Mouse (Mus musculus): Measurements from ENCODE around the gene Tmem274. TPM values are rescaled to one million over a fixed set of nuclear protein-coding genes. Genes with fewer than 3 reads are reported as not detected.
"Not testable (repeated sequence)": the region's sequence is repeated elsewhere in the genome, so short reads cannot be mapped to it uniquely, and the experiment has no call there.

Gene Tmem274
- polyA plus RNA-seq, 1 experiment from 2014 or later = 0.37 TPM

DNA sequence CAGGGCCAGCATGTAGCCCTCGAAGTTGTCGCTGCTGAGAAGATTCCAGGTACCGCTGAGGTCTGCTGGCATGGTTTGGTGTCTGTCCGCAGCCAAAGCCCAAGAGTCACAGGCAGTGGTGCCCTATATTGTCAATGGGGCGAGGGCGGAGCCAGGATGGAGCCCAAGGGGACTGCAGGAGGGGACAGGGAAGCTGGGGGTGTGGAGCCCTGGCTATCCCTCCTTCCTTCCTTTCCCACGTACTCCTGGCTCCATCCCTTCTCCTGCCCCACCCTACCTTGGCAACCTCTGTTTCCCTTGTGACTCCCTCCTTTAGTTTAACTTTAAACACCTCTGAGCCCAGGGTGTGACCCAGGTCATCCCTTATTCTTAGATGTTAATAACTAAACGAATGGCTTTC is 22.3 kb upstream of the Tmem274 start, which contains the start of gene Rbp7:
TSS of gene Rbp7 (minus strand) at position 100 of the 400 bp plus-strand sequence.
- Histone ChIP-seq H3K4me3 (no peak within 1 kb of the TSS), H3K9me3 (no peaks in the 10 kb centered on the region), H3K27me3 (no peaks in the 10 kb centered on the region), H3K27ac (no peak within 1 kb of the TSS), H3K4me1 (no peaks in the 10 kb centered on the region), H3K4me2 (no peak within 1 kb of the TSS), H3K36me3 (no peaks in the 10 kb centered on the region), H3K9ac (no peak within 1 kb of the TSS)
- no peak for ATAC-seq (ENCODE audit: insufficient number of reproducible peaks, insufficient read depth, low FRiP score, low TSS enrichment, low read depth)
- WGBS = 53% methylated on average over 8 of the region's 8 CpGs

DNA sequence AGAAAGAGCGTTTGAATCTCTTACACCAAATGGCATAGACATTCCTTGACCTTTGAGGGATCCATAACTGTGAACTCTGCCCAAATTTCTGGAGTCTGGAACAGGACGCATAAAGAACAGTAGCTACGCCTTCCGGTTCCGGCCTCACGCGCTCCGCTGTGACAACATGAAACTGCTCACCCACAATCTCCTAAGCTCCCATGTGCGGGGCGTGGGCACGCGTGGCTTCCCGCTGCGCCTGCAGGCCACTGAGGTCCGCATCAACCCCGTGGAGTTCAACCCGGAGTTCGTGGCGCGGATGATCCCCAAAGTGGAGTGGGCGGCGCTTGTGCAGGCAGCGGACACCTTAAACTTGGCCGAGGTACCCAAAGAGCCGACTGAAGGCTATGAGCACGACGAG is 20.0 kb upstream of the Tmem274 start:
- ATAC-seq (ENCODE audit: insufficient number of reproducible peaks, insufficient read depth, low FRiP score, low TSS enrichment, low read depth); H3K4me1 ChIP-seq; H3K27ac ChIP-seq; H3K36me3 ChIP-seq; H3K4me2 ChIP-seq; H3K4me3 ChIP-seq; H3K9me3 ChIP-seq; H3K27me3 ChIP-seq; H3K9ac ChIP-seq: not testable (repeated sequence)
- WGBS = 90% methylated on average over 27 of the region's 27 CpGs

DNA sequence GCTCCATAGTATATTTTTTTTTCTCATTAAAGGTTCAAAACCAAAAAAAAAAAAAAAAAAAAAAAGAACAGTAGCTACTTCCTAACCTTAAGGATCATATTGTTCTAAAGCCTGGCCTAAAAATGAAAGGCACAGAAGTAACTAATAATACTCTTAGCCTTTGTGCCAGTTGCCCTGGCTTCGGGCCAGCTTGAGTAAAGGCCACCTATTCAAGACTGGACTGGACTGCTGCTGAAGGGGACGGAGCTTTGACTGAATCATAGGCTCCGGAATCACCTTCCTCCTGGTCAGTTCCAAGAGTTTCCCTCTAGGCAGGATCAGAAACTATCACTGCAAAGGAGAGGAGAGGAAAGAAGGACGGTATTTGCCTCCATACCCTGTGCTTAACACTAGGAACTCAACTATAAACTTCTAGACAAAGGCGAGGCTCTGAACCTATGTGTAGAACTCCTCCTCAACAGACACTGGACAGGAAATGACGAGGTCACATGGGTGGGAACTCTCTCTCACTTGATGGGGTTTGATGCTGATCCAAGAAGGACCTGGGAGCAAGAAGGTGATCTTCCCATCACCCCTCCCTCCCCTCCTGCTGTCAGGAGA is 19.2 kb upstream of the Tmem274 start:
- no peaks in the 10 kb centered on the region for H3K9me3 ChIP-seq
- no peak overlapping the region for H3K27ac ChIP-seq
- ATAC-seq (ENCODE audit: insufficient number of reproducible peaks, insufficient read depth, low FRiP score, low TSS enrichment, low read depth) = no peak
- H3K9ac ChIP-seq = no peak overlapping the region
- no peak overlapping the region for H3K4me2 ChIP-seq
- H3K36me3 ChIP-seq = no peaks in the 10 kb centered on the region
- no peaks in the 10 kb centered on the region for H3K27me3 ChIP-seq
- no peaks in the 10 kb centered on the region for H3K4me1 ChIP-seq
- WGBS = 74% methylated on average over 6 of the region's 6 CpGs
- H3K4me3 ChIP-seq = no peak overlapping the region

DNA sequence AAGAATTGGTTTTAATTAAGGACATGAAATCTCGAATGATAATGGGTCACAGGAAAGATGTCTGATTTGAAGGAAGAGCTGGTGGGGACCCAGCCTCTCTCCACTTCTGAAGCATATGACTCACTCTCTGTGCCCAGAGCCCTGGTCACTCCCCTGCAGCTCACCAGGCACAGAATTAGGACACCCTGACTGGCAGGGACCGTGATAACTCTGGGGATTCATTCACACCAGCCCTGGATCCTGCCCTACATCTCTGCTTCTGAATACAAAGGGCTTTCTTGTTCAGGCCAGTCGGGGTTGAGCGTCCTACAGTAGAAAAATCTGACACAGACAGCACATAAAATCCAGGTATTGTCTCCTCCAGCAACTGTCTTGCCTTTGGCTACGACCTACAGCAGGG is 18.7 kb upstream of the Tmem274 start:
- no peak; the same call in 1 of the 2 replicates for ATAC-seq (ENCODE audit: insufficient number of reproducible peaks, insufficient read depth, low FRiP score, low TSS enrichment, low read depth)
- no peaks in the 10 kb centered on the region for H3K4me1 ChIP-seq
- no peaks in the 10 kb centered on the region for H3K36me3 ChIP-seq
- no peak overlapping the region for H3K9ac ChIP-seq
- H3K4me2 ChIP-seq = no peak overlapping the region
- no peak overlapping the region for H3K27ac ChIP-seq
- no peak overlapping the region for H3K4me3 ChIP-seq
- H3K27me3 ChIP-seq = no peaks in the 10 kb centered on the region
- 18% methylated on average over 5 of the region's 5 CpGs for WGBS
- no peaks in the 10 kb centered on the region for H3K9me3 ChIP-seq

GRCm38 (mm10) chr4:149459425-149459824 is 17.8 kb upstream of the Tmem274 start:
- Histone ChIP-seq H3K9me3 (no peaks in the 10 kb centered on the region), H3K27me3 (no peaks in the 10 kb centered on the region), H3K27ac (no peak overlapping the region), H3K4me2 (no peak overlapping the region), H3K4me1 (no peaks in the 10 kb centered on the region), H3K36me3 (no peaks in the 10 kb centered on the region), H3K9ac (no peak overlapping the region), H3K4me3 (no peak overlapping the region)
- no peak for ATAC-seq (ENCODE audit: insufficient number of reproducible peaks, insufficient read depth, low FRiP score, low TSS enrichment, low read depth)
- 79% methylated on average over 1 of the region's 1 CpGs for WGBS

- H3K9me3 ChIP-seq; ATAC-seq (ENCODE audit: insufficient number of reproducible peaks, insufficient read depth, low FRiP score, low TSS enrichment, low read depth): not testable (repeated sequence)
These were observed 16.7 kb upstream of the Tmem274 start for GRCm38 (mm10) chr4:149460475-149460874.

GRCm38 (mm10) chr4:149461579-149462304 is 15.4 kb upstream of the Tmem274 start:
- H3K27ac ChIP-seq = no peak overlapping the region
- H3K36me3 ChIP-seq = no peaks in the 10 kb centered on the region
- no peaks in the 10 kb centered on the region for H3K27me3 ChIP-seq
- no peak overlapping the region for H3K9ac ChIP-seq
- no peak overlapping the region for H3K4me3 ChIP-seq
- no peak for ATAC-seq (ENCODE audit: insufficient number of reproducible peaks, insufficient read depth, low FRiP score, low TSS enrichment, low read depth)
- no peaks in the 10 kb centered on the region for H3K9me3 ChIP-seq
- no peaks in the 10 kb centered on the region for H3K4me1 ChIP-seq
- H3K4me2 ChIP-seq = no peak overlapping the region
- WGBS = 76% methylated on average over 7 of the region's 7 CpGs

More at GRCm38 (mm10) chr4:149460475-149460874, 16.7 kb upstream of the Tmem274 start:
- H3K27ac ChIP-seq, H3K4me2 ChIP-seq, H3K9ac ChIP-seq, H3K4me1 ChIP-seq, H3K27me3 ChIP-seq, H3K36me3 ChIP-seq, H3K4me3 ChIP-seq: not testable (repeated sequence)
- 89% methylated on average over 2 of the region's 2 CpGs for whole genome bisulfite sequencing

- Histone ChIP-seq H3K9ac (no peak overlapping the region), H3K4me2 (no peak overlapping the region), H3K4me3 (no peak overlapping the region), H3K27me3 (no peaks in the 10 kb centered on the region), H3K36me3 (peaks cover 2% of the 10 kb centered on the region; the same call in 1 of the 2 replicates), H3K27ac (no peak overlapping the region), H3K4me1 (no peaks in the 10 kb centered on the region), H3K9me3 (no peaks in the 10 kb centered on the region)
- ATAC-seq (ENCODE audit: insufficient number of reproducible peaks, insufficient read depth, low FRiP score, low TSS enrichment, low read depth) = no peak
- WGBS = 75% methylated on average over 6 of the region's 6 CpGs
These were observed 14.7 kb upstream of the Tmem274 start for GRCm38 (mm10) chr4:149462305-149462971.

- Histone ChIP-seq H3K9ac (no peak overlapping the region), H3K4me3 (no peak overlapping the region), H3K27me3 (no peaks in the 10 kb centered on the region), H3K4me2 (no peak overlapping the region), H3K27ac (no peak overlapping the region), H3K4me1 (no peaks in the 10 kb centered on the region), H3K9me3 (no peaks in the 10 kb centered on the region), H3K36me3 (peaks cover 9% of the 10 kb centered on the region)
- no peak for ATAC-seq (ENCODE audit: insufficient number of reproducible peaks, insufficient read depth, low FRiP score, low TSS enrichment, low read depth)
- WGBS = 70% methylated on average over 6 of the region's 6 CpGs
These were observed 13.7 kb upstream of the Tmem274 start for GRCm38 (mm10) chr4:149463435-149463950.

- Histone ChIP-seq H3K36me3 (peaks cover 52% of the 10 kb centered on the region), H3K27ac (no peak overlapping the region), H3K9me3 (no peaks in the 10 kb centered on the region), H3K4me1 (no peaks in the 10 kb centered on the region), H3K9ac (no peak overlapping the region), H3K27me3 (no peaks in the 10 kb centered on the region), H3K4me2 (no peak overlapping the region), H3K4me3 (no peak overlapping the region)
- 90% methylated on average over 3 of the region's 3 CpGs for WGBS
- no peak for ATAC-seq (ENCODE audit: insufficient number of reproducible peaks, insufficient read depth, low FRiP score, low TSS enrichment, low read depth)
These were observed 7.6 kb upstream of the Tmem274 start for GRCm38 (mm10) chr4:149469557-149469956.

DNA sequence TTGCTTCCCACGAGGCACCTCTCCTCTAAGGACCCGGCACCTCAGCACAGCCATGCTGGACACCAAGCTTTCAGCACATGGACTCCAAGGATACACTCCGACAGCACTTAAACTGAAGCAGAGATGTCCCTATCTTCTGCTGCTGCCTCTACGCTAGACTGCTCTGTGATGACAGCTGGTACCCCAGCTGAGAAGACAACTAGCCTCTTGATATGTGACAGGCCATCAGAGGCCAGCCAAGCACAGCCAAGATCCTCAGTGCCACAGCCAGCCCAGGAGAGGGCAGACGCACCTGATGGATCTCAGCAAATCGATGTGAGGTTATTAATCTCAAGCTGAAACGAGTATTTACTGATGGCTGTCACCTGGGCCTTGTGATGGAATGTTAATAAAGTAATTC is 2.1 kb upstream of the Tmem274 start:
- no peak for ATAC-seq (ENCODE audit: insufficient number of reproducible peaks, insufficient read depth, low FRiP score, low TSS enrichment, low read depth)
- Histone ChIP-seq H3K27ac (no peak overlapping the region), H3K9me3 (no peaks in the 10 kb centered on the region), H3K36me3 (peaks cover 29% of the 10 kb centered on the region), H3K27me3 (no peaks in the 10 kb centered on the region), H3K4me2 (no peak overlapping the region), H3K9ac (no peak overlapping the region), H3K4me1 (no peaks in the 10 kb centered on the region; the same call in 1 of the 2 replicates), H3K4me3 (no peak overlapping the region)
- 81% methylated on average over 7 of the region's 7 CpGs for whole genome bisulfite sequencing
